Mouse (Mus musculus) midbrain, embryonic 11.5 days (tissue): Measurements from ENCODE around the gene Asf1b. TPM values are rescaled to one million over a fixed set of nuclear protein-coding genes. Genes with fewer than 3 reads are reported as not detected.

Experiments
- ATAC-seq: fragments of 200-750 bp; cut with Nextera tagmentation; 2 replicates; pipeline ENCODE4 v1.8.0; 2017; ENCODE audit warnings: moderate TSS enrichment, moderate library complexity; ENCODE audit not compliant: low FRiP score
- DNase-seq: peaks from one replicate; pipeline ENCODE4 v3.0.0; 2015; ENCODE audit warnings: low spot score; ENCODE audit errors: missing footprints
- H3K27ac ChIP-seq: fragments of 300-500 bp; sonication (generic); 2 replicates; pipeline ENCODE4 v1.5.1; 2014; ENCODE audit warnings: low read depth, low read length
- H3K27me3 ChIP-seq: fragments of 300-500 bp; sonication (generic); 2 replicates; pipeline ENCODE4 v1.6.1; 2014; ENCODE audit warnings: mild to moderate bottlenecking, low read length, moderate library complexity, mixed read lengths; ENCODE audit not compliant: control insufficient read depth, insufficient read depth
- H3K36me3 ChIP-seq: fragments of 300-500 bp; sonication (generic); 2 replicates; pipeline ENCODE4 v1.6.1; 2014; ENCODE audit warnings: mild to moderate bottlenecking, low read length, moderate library complexity, mixed read lengths; ENCODE audit not compliant: control insufficient read depth, insufficient read depth
- H3K4me1 ChIP-seq: fragments of 300-500 bp; sonication (generic); 2 replicates; pipeline ENCODE4 v1.6.1; 2014; ENCODE audit warnings: low read length; ENCODE audit not compliant: control insufficient read depth, insufficient read depth
- H3K4me2 ChIP-seq: fragments of 300-500 bp; sonication (generic); 2 replicates; pipeline ENCODE4 v1.6.1; 2014; ENCODE audit warnings: mild to moderate bottlenecking, moderate library complexity
- H3K4me3 ChIP-seq: fragments of 300-500 bp; sonication (generic); 2 replicates; pipeline ENCODE4 v1.5.1; 2014; ENCODE audit warnings: low read depth, low read length
- H3K9ac ChIP-seq: fragments of 300-500 bp; sonication (generic); 2 replicates; pipeline ENCODE4 v1.6.1; 2014; ENCODE audit warnings: low read length
- H3K9me3 ChIP-seq: fragments of 300-500 bp; sonication (generic); 2 replicates; pipeline ENCODE4 v1.6.1; 2016; ENCODE audit warnings: low read length; ENCODE audit not compliant: control insufficient read depth
- WGBS: fragments of 180-500 bp; shearing (Covaris S2); extraction: QIAGEN DNeasy Blood & Tissue Kit; methylation state at CpG from one replicate; pipeline ENCODE4 v1.1.7; 2014; 5-methylcytosine and 5-hydroxymethylcytosine counted together
- microRNA counts: library from miRNA; unstranded; fragments of <30 nt; microRNA quantifications from one replicate; lab custom pipeline; 2015
- microRNA-seq: library from miRNA; unstranded; fragments of <30 nt; microRNA quantifications from one replicate; pipeline ENCODE4, GENCODE M21; 2017
- polyA plus RNA-seq: library from polyadenylated mRNA; unstranded; fragments of >200 nt; fragmentation: Nextera tagmentation; extraction: Ambion mirVana; gene quantifications from 2 replicates; pipeline ENCODE4 v1.2.1, GENCODE M21; 2014

Gene Asf1b
- polyA plus RNA-seq, 1 experiment from 2014 or later, result 96.5 TPM

GRCm38 (mm10) chr8:84015833-84016232, 60.5 kb downstream of the Asf1b start:
- DNase-seq (no peak), ATAC-seq (no peak)
- H3K27me3 ChIP-seq, result peaks cover 28% of the 10 kb centered on the region
- no peak overlapping the region for H3K4me3 ChIP-seq
- peaks cover 16% of the 10 kb centered on the region for H3K4me1 ChIP-seq
- no peaks in the 10 kb centered on the region for H3K9me3 ChIP-seq
- no peak overlapping the region for H3K9ac ChIP-seq
- H3K4me2 ChIP-seq, result no peak overlapping the region
- no peak overlapping the region for H3K27ac ChIP-seq
- 95% methylated on average over 5 of the region's 5 CpGs for WGBS
- no peaks in the 10 kb centered on the region for H3K36me3 ChIP-seq

GRCm38 (mm10) chr8:84019738-84020137, 64.4 kb downstream of the Asf1b start:
- H3K4me2 ChIP-seq, result no peak overlapping the region
- H3K9ac ChIP-seq, result no peak overlapping the region
- DNase-seq (no peak), ATAC-seq (no peak)
- H3K27ac ChIP-seq, result no peak overlapping the region
- H3K27me3 ChIP-seq, result peaks cover 5% of the 10 kb centered on the region
- H3K36me3 ChIP-seq, result no peaks in the 10 kb centered on the region
- no peaks in the 10 kb centered on the region for H3K4me1 ChIP-seq
- WGBS, result 85% methylated on average over 9 of the region's 9 CpGs
- no peak overlapping the region for H3K4me3 ChIP-seq
- no peaks in the 10 kb centered on the region for H3K9me3 ChIP-seq

MicroRNAs within 50 kb of the gene (microRNA counts, 519-probe panel; counts per million panel counts)
- microRNA mmu-miR-1199 (lab: Ali Mortazavi, UCI), result not detected

Small RNAs within 50 kb of the gene (microRNA-seq; reads per million reads assigned to microRNA genes)
- gene Gm44330 (not detected), gene Gm44450 (not detected), gene Mir1199 (1.7 reads per million), gene Mir8111 (2.5 reads per million, percentile 9 among the genes with 10 or more reads in this experiment)

Other genes with a start within 250 kb of the Asf1b start
- 223 and 253 TPM in 2 replicates for gene Ddx39, start 240.3 kb upstream of the Asf1b start, polyA plus RNA-seq
- 10.9 and 12.8 TPM in 2 replicates for gene Adgre5, start 214.2 kb upstream of the Asf1b start, polyA plus RNA-seq
- gene Adgrl1, start 55.4 kb upstream of the Asf1b start, polyA plus RNA-seq, result 13.7 and 16.4 TPM in 2 replicates
- gene Gm10644, start 302 bp upstream of the Asf1b start, polyA plus RNA-seq, result 0.61 and 0.81 TPM in 2 replicates
- gene Prkaca, start 17.5 kb downstream of the Asf1b start, polyA plus RNA-seq, result 139 and 156 TPM in 2 replicates
- gene Samd1, start 42.2 kb downstream of the Asf1b start, polyA plus RNA-seq, result 12.8 and 12.9 TPM in 2 replicates
- gene 1700067K01Rik, start 46.0 kb downstream of the Asf1b start, polyA plus RNA-seq, result 0.33 and 0.56 TPM in 2 replicates
- gene 2210011C24Rik, start 56.7 kb downstream of the Asf1b start, polyA plus RNA-seq, result not detected in 2 replicates
- 2.0 and 2.2 TPM in 2 replicates for gene Palm3, start 66.0 kb downstream of the Asf1b start, polyA plus RNA-seq
- gene Il27ra, start 87.1 kb downstream of the Asf1b start, polyA plus RNA-seq, result 0.23 TPM in 2 replicates
- not detected in 2 replicates for gene Rln3, start 89.5 kb downstream of the Asf1b start, polyA plus RNA-seq
- gene Gm10643, start 109.6 kb downstream of the Asf1b start, polyA plus RNA-seq, result 2.2 and 2.4 TPM in 2 replicates
- gene Rfx1, start 111.3 kb downstream of the Asf1b start, polyA plus RNA-seq, result 6.0 and 7.8 TPM in 2 replicates
- 12.2 and 14.3 TPM in 2 replicates for gene Dcaf15, start 149.3 kb downstream of the Asf1b start, polyA plus RNA-seq
- gene Podnl1, start 170.5 kb downstream of the Asf1b start, polyA plus RNA-seq, result 0.25 and 0.32 TPM in 2 replicates
- 7.6 and 8.9 TPM in 2 replicates for gene Cc2d1a, start 192.4 kb downstream of the Asf1b start, polyA plus RNA-seq
- 0.83 and 0.86 TPM in 2 replicates for gene 4930432K21Rik, start 192.5 kb downstream of the Asf1b start, polyA plus RNA-seq
- 4.7 and 4.9 TPM in 2 replicates for gene Nanos3, start 229.7 kb downstream of the Asf1b start, polyA plus RNA-seq